ENCODE assay signal across 9 mouse cellular contexts in the genomic region with DNA sequence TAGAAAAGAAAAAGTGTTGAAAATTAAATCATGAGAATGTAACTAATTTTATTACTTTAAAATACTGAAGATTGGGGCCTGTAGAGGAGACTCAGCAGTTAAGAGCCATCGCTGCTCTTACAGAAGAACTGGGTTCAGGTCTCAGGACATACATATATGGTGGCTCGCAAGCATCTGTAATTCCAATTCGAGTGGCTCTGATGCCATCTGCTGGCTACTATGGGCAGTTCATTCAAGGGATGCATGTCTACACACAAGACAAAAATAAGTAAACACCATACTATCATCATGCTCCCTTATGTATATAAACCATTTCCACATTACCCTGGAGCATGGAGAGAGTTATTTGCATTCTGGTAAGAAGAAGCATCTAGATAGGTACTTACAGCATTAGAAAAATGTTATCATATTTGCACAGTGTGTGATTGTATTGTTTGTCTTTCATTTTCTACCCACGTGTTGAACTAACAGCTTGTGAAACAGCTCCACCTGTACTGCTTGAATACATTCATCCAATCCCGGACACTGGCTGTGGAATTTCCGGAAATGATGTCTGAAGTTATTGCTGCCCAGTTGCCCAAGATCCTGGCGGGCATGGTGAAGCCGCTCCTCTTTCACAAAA. TPM values are rescaled to one million over a fixed set of nuclear protein-coding genes. Genes with fewer than 3 reads are reported as not detected.
DNase-seq lines count a peak whose midpoint lies in the region; ATAC-seq and TF ChIP-seq lines count a peak whose summit lies in the region.
"Had no signal": no experiment of that assay in that cellular context is flagged by ENCODE, and none has a peak within 500 bp of the region (broad histone marks: within the 10 kb centered on the region; RNA-seq: fewer than 3 reads in every experiment).

No protein-coding gene starts in this region.

- no peaks in the 10 kb centered on the region for H3K4me1 ChIP-seq in heart, embryonic 10.5 days
- H3K4me1 ChIP-seq in forebrain, embryonic 12.5 days: no peaks in the 10 kb centered on the region
- no peaks in the 10 kb centered on the region for H3K4me1 ChIP-seq in midbrain, postnatal 0 days (ENCODE audit: insufficient read depth, low read length)

- H3K79me3 ChIP-seq in C2C12 (ENCODE audit: low read depth): no peaks in the 10 kb centered on the region

- no peak overlapping the region for H3ac ChIP-seq in C2C12 (ENCODE audit: control insufficient read depth, insufficient read length, low read depth)

- no peaks in the 10 kb centered on the region for H3K27me3 ChIP-seq in heart, embryonic 10.5 days (ENCODE audit: insufficient read depth, poor library complexity, severe bottlenecking)
- H3K27me3 ChIP-seq in C2C12 (ENCODE audit: control insufficient read depth, insufficient read depth, insufficient read length): no peaks in the 10 kb centered on the region
- no peaks in the 10 kb centered on the region for H3K27me3 ChIP-seq in forebrain, embryonic 12.5 days
- H3K27me3 ChIP-seq in midbrain, postnatal 0 days (ENCODE audit: insufficient read depth, low read length): no peaks in the 10 kb centered on the region

- no peak overlapping the region for H3K4me2 ChIP-seq in forebrain, embryonic 12.5 days
- no peak overlapping the region for H3K4me2 ChIP-seq in midbrain, postnatal 0 days (ENCODE audit: low read depth, low read length, poor library complexity, severe bottlenecking)

- H3K36me3 ChIP-seq in heart, embryonic 10.5 days: no peaks in the 10 kb centered on the region
- no peaks in the 10 kb centered on the region for H3K36me3 ChIP-seq in C2C12 (ENCODE audit: control insufficient read depth, insufficient read depth)
- no peaks in the 10 kb centered on the region for H3K36me3 ChIP-seq in forebrain, embryonic 12.5 days (replicated peaks)
- peaks cover 4% of the 10 kb centered on the region for H3K36me3 ChIP-seq in midbrain, postnatal 0 days (ENCODE audit: insufficient read depth, low read length)

- peak; percentile 23 for TF ChIP-seq CTCF in C2C12 (IDR thresholded peaks at IDR 0.05; ENCODE audit: control insufficient read depth, insufficient read depth, insufficient read length)
- TF ChIP-seq CTCF in layer of hippocampus, adult 2 months (conservative IDR thresholded peaks at IDR 0.05): peak; percentile 85
- peak; percentile 67 for TF ChIP-seq CTCF in midbrain, postnatal 0 days (IDR thresholded peaks at IDR 0.05)

- peak; percentile 14 to 26 for DNase-seq in heart, postnatal 10 days
- DNase-seq in heart, embryonic 10.5 days (ENCODE audit: low spot score): no peak
- DNase-seq in adrenal gland, postnatal 36 days: peak; percentile 49 to 57
- DNase-seq in layer of hippocampus, adult 2 months (ENCODE audit: low spot score in 2 of 2): peak; percentile 19 to 46
- peak; percentile 43 for DNase-seq in midbrain, postnatal 0 days (ENCODE audit: low spot score)

- peak; percentile 57; the same call in 1 of the 2 replicates for ATAC-seq in forebrain, embryonic 12.5 days (ENCODE audit: low FRiP score)
- no peak for ATAC-seq in midbrain, postnatal 0 days (ENCODE audit: low FRiP score)
- ATAC-seq in erythroblast, adult 5-6 weeks (replicated peaks; ENCODE audit: low FRiP score, poor library complexity, severe bottlenecking): no peak

- 61% methylated on average over 8 of the region's 8 CpGs for WGBS in heart, embryonic 10.5 days
- 70% methylated on average over 8 of the region's 8 CpGs for WGBS in forebrain, embryonic 12.5 days
- WGBS in midbrain, postnatal 0 days: 71% methylated on average over 8 of the region's 8 CpGs

- H3K79me2 ChIP-seq in C2C12 (ENCODE audit: control insufficient read depth, insufficient read depth): no peaks in the 10 kb centered on the region

- intact Hi-C loops in heart, postnatal 10 days (cut with DNase I): loop anchor here (1.0 to 10.0 kb wide), 3 partner anchors 263 to 1360 kb away; no protein-coding TSS in a partner anchor

- no peak overlapping the region for H3K4me3 ChIP-seq in heart, embryonic 10.5 days
- H3K4me3 ChIP-seq in C2C12 (ENCODE audit: insufficient read depth, poor library complexity, severe bottlenecking): no peak overlapping the region
- H3K4me3 ChIP-seq in forebrain, embryonic 12.5 days (replicated peaks): no peak overlapping the region
- no peak overlapping the region for H3K4me3 ChIP-seq in layer of hippocampus, adult 2 months
- H3K4me3 ChIP-seq in midbrain, postnatal 0 days (ENCODE audit: low read depth, low read length): no peak overlapping the region
- H3K4me3 ChIP-seq: myocyte had no signal

- no peak overlapping the region for H3K9ac ChIP-seq in forebrain, embryonic 12.5 days
- H3K9ac ChIP-seq in midbrain, postnatal 0 days (replicated peaks; ENCODE audit: low read length, poor library complexity, severe bottlenecking): no peak overlapping the region

- no peaks in the 10 kb centered on the region for H3K9me3 ChIP-seq in heart, embryonic 10.5 days
- H3K9me3 ChIP-seq in forebrain, embryonic 12.5 days: no peaks in the 10 kb centered on the region
- H3K9me3 ChIP-seq in midbrain, postnatal 0 days (ENCODE audit: low read length): no peaks in the 10 kb centered on the region

- no peak overlapping the region for H3K27ac ChIP-seq in heart, embryonic 10.5 days
- H3K27ac ChIP-seq in forebrain, embryonic 12.5 days: no peak overlapping the region
- H3K27ac ChIP-seq in layer of hippocampus, adult 2 months: no peak overlapping the region
- H3K27ac ChIP-seq in midbrain, postnatal 0 days (ENCODE audit: low read depth, low read length): no peak overlapping the region

TF ChIP-seq in C2C12, 6 proteins besides CTCF, POLR2A, EP300 and RAD21:
- TF ChIP-seq CEBPB (IDR thresholded peaks at IDR 0.05; ENCODE audit: low read depth) (no peak), MYOD1 (IDR thresholded peaks at IDR 0.05; ENCODE audit: control insufficient read depth, insufficient read length, low read depth) (no peak), MAX (IDR thresholded peaks at IDR 0.05) (no peak), USF1 (IDR thresholded peaks at IDR 0.05; ENCODE audit: low read depth) (no peak), MYOG (IDR thresholded peaks at IDR 0.05; ENCODE audit: control insufficient read depth, extremely low read depth, insufficient read length) (no peak), FOSL1 (IDR thresholded peaks at IDR 0.05; ENCODE audit: insufficient read depth, low read length, poor library complexity, severe bottlenecking) (no peak)

RNA-seq across cellular contexts. Expression of gene Gm16485, which starts 7.0 kb away (rescaled TPM):
- not detected for total RNA-seq in heart, postnatal 10 days (2021)
- not detected in 2 replicates for polyA plus RNA-seq in heart, embryonic 10.5 days (2016; fragmentation: Nextera tagmentation; extraction: Ambion mirVana)
- not detected for polyA plus RNA-seq in C2C12 (2012; fragmentation: generic; extraction: Trizol)
- not detected for total RNA-seq in adrenal gland, postnatal 36 days (2021)
- 0.04 and 0.09 TPM in 2 replicates for polyA plus RNA-seq in forebrain, embryonic 12.5 days (2016; fragmentation: Nextera tagmentation; extraction: Ambion mirVana)
- 1 to 10 TPM; 6.8 TPM for total RNA-seq in layer of hippocampus, adult 2 months (2021)
- total RNA-seq in midbrain, postnatal 0 days (2014; rRNA removed): 0.55 and 1.6 TPM in 2 replicates
- 0.36 and 0.44 TPM in 2 replicates for polyA plus RNA-seq in midbrain, postnatal 0 days (2015; fragmentation: Nextera tagmentation; extraction: Ambion mirVana)
- total RNA-seq in erythroblast, adult 5-6 weeks (2015; ENCODE audit: low replicate concordance): not detected in 2 replicates
- total RNA-seq in erythroblast, adult 5-6 weeks (2017; ENCODE audit: low replicate concordance): not detected in 2 replicates
- polyA plus RNA-seq: myocyte had no signal

Comparison
In these comparisons a context has a peak if more than half of its experiments do, and no peak if none do; other contexts are left out.
1. CTCF ChIP-seq: peak in every context shown above with its lines; median percentile 85 in layer of hippocampus, adult 2 months; 67 in midbrain, postnatal 0 days; 23 in C2C12.